ENCODE assay signal across 8 mouse cellular contexts in the genomic region with DNA sequence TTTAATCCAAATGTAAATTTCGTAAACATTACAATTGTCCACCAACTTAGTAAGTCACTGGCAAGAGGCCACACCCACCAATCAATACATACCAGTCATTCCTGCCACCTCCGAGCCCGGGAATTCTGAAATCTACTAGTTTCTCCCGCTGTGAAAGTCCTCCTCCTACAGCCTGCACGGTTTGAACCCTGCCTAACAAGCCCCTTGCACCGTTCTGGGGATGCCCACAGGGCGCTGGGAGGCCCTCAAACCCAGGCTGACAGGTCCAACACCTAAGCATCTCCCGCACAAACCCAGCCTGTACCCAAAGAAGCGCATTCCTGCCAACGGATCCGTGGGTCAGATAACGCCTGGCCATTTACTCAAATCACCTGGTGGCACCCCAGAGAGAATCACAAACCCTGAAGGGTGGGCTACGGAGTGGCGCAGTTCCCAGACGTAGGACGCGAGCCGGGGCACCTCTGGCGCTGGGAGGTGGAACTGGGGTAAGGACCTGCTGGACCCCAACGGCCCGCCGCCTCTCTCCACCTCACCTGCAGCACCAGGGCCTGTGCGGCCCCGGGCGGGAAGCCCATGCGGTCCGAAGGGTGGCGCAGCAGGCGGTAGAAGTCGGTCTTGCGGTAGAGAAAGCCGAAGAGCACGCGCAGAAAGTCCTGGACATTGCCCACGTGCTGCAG. TPM values are rescaled to one million over a fixed set of nuclear protein-coding genes. Genes with fewer than 3 reads are reported as not detected.
A peak's percentile ranks its signal among the peaks of the same experiment; 100 is the strongest.
DNase-seq lines count a peak whose midpoint lies in the region; ATAC-seq and TF ChIP-seq lines count a peak whose summit lies in the region.

A gene (plus strand): TSS at position 620 of the 677 bp plus-strand sequence.

- no peak for TF ChIP-seq CTCF in embryonic fibroblast, embryonic 13.5 days (IDR thresholded peaks at IDR 0.05; ENCODE audit: borderline replicate concordance, insufficient read depth, low read length)
- peak; percentile 33 for TF ChIP-seq CTCF in intestine, postnatal 0 days (IDR thresholded peaks at IDR 0.05; ENCODE audit: low read depth)

- DNase-seq in kidney, postnatal 4 days = no peak
- peak; percentile 66 for DNase-seq in MN1 (ENCODE audit: low spot score)
- no peak for DNase-seq in layer of hippocampus, postnatal 25 days (ENCODE audit: extremely low spot score in 1 of 2, low spot score in 1 of 2)
- DNase-seq in layer of hippocampus, adult 11-12 months (ENCODE audit: low spot score) = no peak

- peak; percentile 84 for ATAC-seq in kidney, embryonic 15.5 days (replicated peaks; ENCODE audit: low FRiP score)
- ATAC-seq in intestine, postnatal 0 days = peak; percentile 64
- peak; percentile 75 for ATAC-seq in midbrain, embryonic 16.5 days

- TF ChIP-seq POLR2A in embryonic fibroblast, embryonic 13.5 days (IDR thresholded peaks at IDR 0.05; ENCODE audit: low read depth, low read length) = no peak

- peak within 1 kb of the TSS; percentile 99 for H3K27ac ChIP-seq in kidney, embryonic 15.5 days
- H3K27ac ChIP-seq in embryonic fibroblast, embryonic 13.5 days (ENCODE audit: insufficient read depth, low read length) = peak within 1 kb of the TSS; percentile 92
- peak within 1 kb of the TSS; percentile 94 for H3K27ac ChIP-seq in intestine, postnatal 0 days (ENCODE audit: low read depth, low read length)
- peak within 1 kb of the TSS; percentile 99 for H3K27ac ChIP-seq in midbrain, embryonic 16.5 days (ENCODE audit: low read length)

- no peaks in the 10 kb centered on the region for H3K36me3 ChIP-seq in kidney, embryonic 15.5 days
- H3K36me3 ChIP-seq in intestine, postnatal 0 days (ENCODE audit: control insufficient read depth, insufficient read depth) = no peaks in the 10 kb centered on the region
- H3K36me3 ChIP-seq in midbrain, embryonic 16.5 days (ENCODE audit: control insufficient read depth, insufficient read depth, low read length) = no peaks in the 10 kb centered on the region

- under 1% methylated on average over 35 of the region's 35 CpGs for WGBS in kidney, embryonic 15.5 days
- under 1% methylated on average over 35 of the region's 35 CpGs for WGBS in intestine, postnatal 0 days
- WGBS in midbrain, embryonic 16.5 days = 2% methylated on average over 35 of the region's 35 CpGs

- no peaks in the 10 kb centered on the region for H3K9me3 ChIP-seq in kidney, embryonic 15.5 days (replicated peaks)
- no peaks in the 10 kb centered on the region for H3K9me3 ChIP-seq in intestine, postnatal 0 days (ENCODE audit: control insufficient read depth)
- H3K9me3 ChIP-seq in midbrain, embryonic 16.5 days (replicated peaks; ENCODE audit: control insufficient read depth, low read length, poor library complexity, severe bottlenecking) = no peaks in the 10 kb centered on the region

- H3K4me1 ChIP-seq in kidney, embryonic 15.5 days = peaks cover 23% of the 10 kb centered on the region
- peaks cover 8% of the 10 kb centered on the region; the same call in 1 of the 2 replicates for H3K4me1 ChIP-seq in embryonic fibroblast, embryonic 13.5 days (ENCODE audit: control insufficient read depth, insufficient read depth, low read length)
- no peaks in the 10 kb centered on the region for H3K4me1 ChIP-seq in intestine, postnatal 0 days (replicated peaks; ENCODE audit: control insufficient read depth, insufficient read depth, low read length)
- H3K4me1 ChIP-seq in midbrain, embryonic 16.5 days (ENCODE audit: control insufficient read depth, insufficient read depth, low read length) = peaks cover 22% of the 10 kb centered on the region

- no peaks in the 10 kb centered on the region for H3K27me3 ChIP-seq in kidney, embryonic 15.5 days
- no peaks in the 10 kb centered on the region for H3K27me3 ChIP-seq in intestine, postnatal 0 days (replicated peaks; ENCODE audit: control insufficient read depth, insufficient read depth, low read length)
- H3K27me3 ChIP-seq in midbrain, embryonic 16.5 days (ENCODE audit: control insufficient read depth, insufficient read depth, low read depth, low read length) = no peaks in the 10 kb centered on the region; the same call in 1 of the 2 replicates

- H3K4me3 ChIP-seq in kidney, embryonic 15.5 days (replicated peaks) = peak within 1 kb of the TSS; percentile 72
- H3K4me3 ChIP-seq in embryonic fibroblast, embryonic 13.5 days (ENCODE audit: insufficient read depth, low read length) = peak within 1 kb of the TSS; percentile 72
- peak within 1 kb of the TSS; percentile 93 for H3K4me3 ChIP-seq in intestine, postnatal 0 days (ENCODE audit: low read depth, low read length)
- peak within 1 kb of the TSS; percentile 100 for H3K4me3 ChIP-seq in midbrain, embryonic 16.5 days (ENCODE audit: low read depth, low read length)

- H3K4me2 ChIP-seq in kidney, embryonic 15.5 days = peak within 1 kb of the TSS; percentile 82
- H3K4me2 ChIP-seq in intestine, postnatal 0 days (replicated peaks; ENCODE audit: low read depth) = peak within 1 kb of the TSS; percentile 95
- peak within 1 kb of the TSS; percentile 93 for H3K4me2 ChIP-seq in midbrain, embryonic 16.5 days (ENCODE audit: low read length)

- peak within 1 kb of the TSS; percentile 76 for H3K9ac ChIP-seq in kidney, embryonic 15.5 days
- H3K9ac ChIP-seq in intestine, postnatal 0 days (ENCODE audit: low read depth, low read length) = peak within 1 kb of the TSS; percentile 74
- peak within 1 kb of the TSS; percentile 97 for H3K9ac ChIP-seq in midbrain, embryonic 16.5 days (ENCODE audit: low read depth, low read length)

RNA-seq across cellular contexts. Expression of the gene that starts here (rescaled TPM):
- polyA plus RNA-seq in kidney, embryonic 15.5 days (2015; fragmentation: Nextera tagmentation; extraction: Ambion mirVana) = 0.40 and 0.59 TPM in 2 replicates
- 0.30 TPM in 1 of 2 replicates, not detected in the other for polyA plus RNA-seq in embryonic fibroblast, embryonic 13.5 days (2011; ENCODE audit: insufficient read length, low read depth, missing spikeins)
- polyA plus RNA-seq in intestine, postnatal 0 days (2015; fragmentation: Nextera tagmentation; extraction: Ambion mirVana) = 0.41 and 0.74 TPM in 2 replicates
- 0.51 and 0.63 TPM in 2 replicates for polyA plus RNA-seq in midbrain, embryonic 16.5 days (2015; fragmentation: Nextera tagmentation; extraction: Ambion mirVana)
- total RNA-seq in layer of hippocampus, postnatal 25 days (2021) = under 1 TPM; 0.17 to 0.31 TPM

Comparison
In these comparisons a context has a peak if more than half of its experiments do, and no peak if none do; other contexts are left out.
1. Peak in ATAC-seq, H3K4me3 ChIP-seq, H3K27ac ChIP-seq, H3K9ac ChIP-seq and H3K4me2 ChIP-seq in kidney, embryonic 15.5 days; RNA of the gene not detected or under 1 TPM.
2. Peak in ATAC-seq, H3K4me3 ChIP-seq, H3K27ac ChIP-seq, H3K9ac ChIP-seq and H3K4me2 ChIP-seq in intestine, postnatal 0 days; RNA of the gene not detected or under 1 TPM.
3. Peak in ATAC-seq, H3K4me3 ChIP-seq, H3K27ac ChIP-seq, H3K9ac ChIP-seq and H3K4me2 ChIP-seq in midbrain, embryonic 16.5 days; RNA of the gene not detected or under 1 TPM.